Mouse (Mus musculus) thymus, adult 18-20 months (tissue): ENCODE results near the gene D5Ertd579e.
"Not testable (repeated sequence)": the region's sequence is repeated elsewhere in the genome, so short reads cannot be mapped to it uniquely, and the experiment has no call there.

Experiments
- DNase-seq, 2 experiments: peaks; one replicate each; pipeline ENCODE4 v3.0.0; 2022; ENCODE audit warnings: mixed read lengths in 2 of 2

D5Ertd579e gene

GRCm38 (mm10) chr5:36678799-36679198 lies 17.0 kb downstream of the D5Ertd579e start:
- no peak for DNase-seq

- DNase-seq, result no peak
Observed at GRCm38 (mm10) chr5:36677907-36678306, 17.9 kb downstream of the D5Ertd579e start.

- no peak for DNase-seq
Observed at GRCm38 (mm10) chr5:36675466-36675865, 20.4 kb downstream of the D5Ertd579e start.

GRCm38 (mm10) chr5:36674658-36675433 lies 21.0 kb downstream of the D5Ertd579e start:
- DNase-seq, result no peak

DNA sequence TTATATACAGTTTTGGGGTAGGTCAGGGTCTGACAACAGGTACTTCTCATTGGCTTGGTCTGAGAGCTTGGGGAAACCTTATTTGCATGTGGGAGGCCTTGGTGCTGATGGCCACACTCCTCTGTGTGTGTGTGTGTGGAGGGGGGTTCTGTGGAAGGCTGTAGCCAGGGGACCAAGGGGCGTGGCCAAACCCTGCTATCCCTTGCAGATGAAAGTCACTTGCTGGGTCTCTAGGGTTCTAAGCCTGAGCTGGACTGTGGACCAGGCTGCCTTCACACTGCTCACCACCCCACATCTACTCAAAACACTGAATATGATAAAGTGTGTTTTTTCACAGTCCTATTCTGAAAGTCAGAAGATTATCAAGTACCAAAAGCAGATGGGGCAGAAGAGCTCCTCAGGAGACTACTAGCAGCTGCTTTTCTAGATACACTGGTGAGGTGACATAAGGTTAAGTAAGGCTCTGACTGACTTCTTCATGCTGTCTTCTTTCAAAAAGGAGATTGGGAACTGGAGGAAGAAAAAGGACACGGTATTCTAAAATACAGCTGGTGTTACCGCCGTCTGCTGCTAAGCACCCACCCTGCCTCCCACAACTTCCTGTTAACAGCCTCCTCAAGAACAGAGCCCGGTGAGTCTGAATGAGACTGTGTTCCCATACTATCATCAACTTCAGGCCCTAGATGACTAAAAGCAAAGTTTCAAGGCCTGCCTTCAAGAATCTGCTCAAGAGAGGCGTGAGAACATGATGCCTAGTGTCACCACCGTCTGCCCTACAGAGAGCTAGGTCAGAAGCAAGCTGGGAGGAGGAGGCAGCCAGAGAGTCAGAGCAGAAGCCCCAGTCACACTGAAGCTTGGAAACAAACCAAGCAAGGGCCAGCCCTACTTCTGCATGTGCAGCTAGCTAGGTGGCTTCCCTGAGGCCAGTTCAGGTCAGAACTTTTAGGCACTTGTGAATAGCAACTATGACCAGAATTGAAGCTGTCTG lies 26.5 kb downstream of the D5Ertd579e start:
- peak; percentile 30 to 64 for DNase-seq

DNA sequence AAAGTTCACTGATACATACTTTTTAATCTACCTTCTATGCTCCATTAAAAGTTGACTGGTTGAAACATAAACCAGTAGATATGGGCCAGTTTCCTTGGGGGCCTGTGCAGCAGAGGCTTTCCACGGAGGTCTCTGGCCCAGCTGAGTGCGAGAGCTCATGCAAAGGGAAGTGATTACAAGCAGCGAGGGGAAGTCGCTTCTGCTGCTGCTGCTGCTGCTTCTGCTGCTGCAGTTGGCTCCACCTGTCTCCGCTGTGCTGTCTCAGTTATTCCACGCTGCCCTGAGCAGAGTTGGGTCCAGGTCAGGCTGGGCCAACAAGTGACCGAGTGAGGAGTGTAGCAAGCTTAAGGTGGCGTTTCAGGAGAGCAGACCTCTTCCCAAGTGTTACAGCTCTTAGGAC lies 27.3 kb downstream of the D5Ertd579e start:
- DNase-seq, result peak; percentile 35 to 49

DNA sequence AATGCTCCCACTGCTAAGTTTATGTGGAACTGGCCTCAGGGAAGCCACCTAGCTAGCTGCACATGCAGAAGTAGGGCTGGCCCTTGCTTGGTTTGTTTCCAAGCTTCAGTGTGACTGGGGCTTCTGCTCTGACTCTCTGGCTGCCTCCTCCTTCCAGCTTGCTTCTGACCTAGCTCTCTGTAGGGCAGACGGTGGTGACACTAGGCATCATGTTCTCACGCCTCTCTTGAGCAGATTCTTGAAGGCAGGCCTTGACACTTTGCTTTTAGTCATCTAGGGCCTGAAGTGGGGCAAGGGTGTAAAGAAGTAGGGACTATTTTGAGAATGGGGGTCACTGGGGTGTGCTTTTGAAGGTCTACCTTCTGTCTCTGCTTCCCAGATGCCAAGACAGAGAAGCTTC lies 27.8 kb downstream of the D5Ertd579e start:
- DNase-seq, result peak in 1 of 2 experiments; percentile 7

DNA sequence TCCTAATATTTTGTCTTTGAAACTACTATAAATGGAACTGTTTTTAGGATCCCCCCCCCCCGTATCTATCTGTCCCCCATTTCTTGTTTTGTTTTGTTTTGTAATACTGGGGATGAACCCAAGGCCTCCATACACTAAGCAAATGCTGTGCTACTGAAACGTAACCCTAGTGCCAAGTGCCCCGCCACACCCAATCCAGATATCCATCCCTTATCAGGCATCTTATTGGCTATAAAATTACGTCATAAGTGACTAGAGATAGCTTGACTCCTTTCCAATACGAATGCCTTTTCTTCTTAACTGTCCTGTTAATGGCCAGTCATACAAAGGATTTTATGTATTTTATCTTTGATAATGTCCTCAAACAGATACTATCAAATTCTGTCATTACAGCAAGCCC lies 28.7 kb downstream of the D5Ertd579e start:
- no peak for DNase-seq

DNA sequence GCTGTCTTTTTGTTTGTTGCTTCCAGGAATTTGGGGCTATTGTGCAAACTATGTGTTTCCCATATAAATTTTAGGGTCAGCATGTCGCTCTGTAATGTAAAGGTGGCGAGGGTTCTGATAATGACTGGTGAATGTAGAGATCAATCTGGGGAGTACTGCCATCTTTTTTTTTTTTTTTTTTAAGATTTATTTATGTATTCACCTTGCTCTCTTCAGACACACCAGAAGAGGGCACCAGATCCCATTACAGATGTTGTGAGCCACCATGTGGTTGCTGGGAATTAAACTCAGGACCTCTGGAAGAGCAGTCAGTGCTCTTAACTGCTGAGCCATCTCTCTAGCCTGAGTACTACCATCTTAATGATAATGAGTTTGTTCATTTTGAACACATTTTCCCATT lies 29.1 kb downstream of the D5Ertd579e start:
- DNase-seq, result not testable (repeated sequence)

DNA sequence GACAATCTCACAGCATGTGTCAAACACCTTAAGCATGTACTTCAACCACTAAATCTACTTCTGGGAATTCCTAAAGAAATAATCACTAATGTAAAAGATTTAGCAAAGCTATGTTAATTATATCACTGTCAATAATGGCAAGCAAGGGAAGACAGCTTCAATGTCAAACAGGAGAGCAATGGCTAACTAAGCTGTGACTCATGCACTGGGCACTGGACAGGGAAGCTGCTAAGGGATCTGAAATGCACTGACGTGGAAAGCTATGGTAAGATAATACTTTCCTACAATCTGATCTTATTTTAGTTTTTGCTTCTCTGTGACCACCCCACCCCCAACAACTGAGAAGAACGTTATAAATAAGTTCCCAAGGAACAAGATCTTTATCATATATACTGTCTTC lies 32.5 kb downstream of the D5Ertd579e start:
- no peak for DNase-seq

DNA sequence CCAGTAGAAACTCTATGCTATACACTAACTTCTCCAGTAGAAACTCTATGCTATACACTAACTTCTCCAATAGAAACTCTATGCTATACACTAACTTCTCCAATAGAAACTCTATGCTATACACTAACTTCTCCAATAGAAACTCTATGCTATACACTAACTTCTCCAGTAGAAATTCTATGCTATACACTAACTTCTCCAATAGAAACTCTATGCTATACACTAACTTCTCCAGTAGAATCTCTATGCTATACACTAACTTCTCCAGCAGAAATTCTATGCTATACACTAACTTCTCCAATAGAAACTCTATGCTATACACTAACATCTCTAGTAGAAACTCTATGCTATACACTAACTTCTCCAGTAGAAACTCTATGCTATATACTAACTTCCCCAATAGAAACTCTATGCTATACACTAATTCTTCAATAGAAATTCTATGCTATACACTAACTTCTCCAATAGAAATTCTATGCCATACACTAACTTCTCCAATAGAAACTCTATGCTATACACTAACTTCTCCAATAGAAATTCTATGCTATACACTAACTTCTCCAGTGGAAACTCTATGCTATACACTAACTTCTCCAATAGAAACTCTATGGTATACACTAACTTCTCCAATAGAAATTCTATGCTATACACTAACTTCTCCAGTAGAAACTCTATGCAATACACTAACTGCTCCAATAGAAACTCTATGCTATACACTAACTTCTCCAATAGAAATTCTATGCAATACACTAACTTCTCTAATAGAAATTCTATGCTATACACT lies 34.7 kb downstream of the D5Ertd579e start:
- not testable (repeated sequence) for DNase-seq

DNA sequence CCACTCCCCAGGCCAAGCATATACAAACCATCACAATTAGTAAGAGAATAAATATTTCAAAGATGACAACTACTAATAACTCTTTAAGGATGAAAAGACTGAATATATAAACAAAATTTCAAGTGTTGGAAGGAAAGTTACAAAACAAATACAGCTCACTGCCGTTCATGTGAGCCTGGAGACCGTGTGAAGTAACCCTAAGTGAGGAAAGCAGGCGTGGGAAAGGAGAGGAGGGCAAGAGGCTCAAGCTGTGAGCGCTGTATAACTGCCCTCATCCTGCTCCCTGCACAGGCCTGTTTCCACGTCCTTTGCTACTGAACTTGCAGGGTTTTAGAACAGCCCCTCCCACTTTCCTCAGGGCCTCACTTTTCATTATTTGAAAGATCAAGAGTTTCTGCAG lies 70.2 kb downstream of the D5Ertd579e start:
- no peak for DNase-seq

DNA sequence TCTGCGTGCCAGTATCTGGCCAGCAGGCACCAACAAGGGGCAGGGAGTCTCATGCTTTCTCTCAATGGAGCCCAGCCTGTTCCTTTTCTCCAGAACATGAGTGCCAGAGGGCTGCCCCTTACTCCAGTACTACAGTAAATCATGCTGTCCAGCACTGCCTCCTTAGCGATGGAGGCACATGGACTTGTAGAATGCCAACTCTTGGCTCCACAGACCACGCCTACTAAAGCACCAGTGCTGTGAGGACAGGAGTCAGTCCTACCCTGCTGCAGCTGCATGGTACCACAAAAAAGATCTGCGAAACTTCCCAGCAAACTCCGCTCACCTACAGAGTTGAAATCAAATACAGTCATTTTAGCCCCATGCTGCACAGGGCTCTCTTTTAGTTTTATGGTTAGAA lies 72.2 kb downstream of the D5Ertd579e start:
- DNase-seq, result no peak

GRCm38 (mm10) chr5:36621058-36621449 lies 74.8 kb downstream of the D5Ertd579e start:
- no peak for DNase-seq

- DNase-seq, result no peak
Observed at GRCm38 (mm10) chr5:36620409-36621057, 75.3 kb downstream of the D5Ertd579e start.

DNA sequence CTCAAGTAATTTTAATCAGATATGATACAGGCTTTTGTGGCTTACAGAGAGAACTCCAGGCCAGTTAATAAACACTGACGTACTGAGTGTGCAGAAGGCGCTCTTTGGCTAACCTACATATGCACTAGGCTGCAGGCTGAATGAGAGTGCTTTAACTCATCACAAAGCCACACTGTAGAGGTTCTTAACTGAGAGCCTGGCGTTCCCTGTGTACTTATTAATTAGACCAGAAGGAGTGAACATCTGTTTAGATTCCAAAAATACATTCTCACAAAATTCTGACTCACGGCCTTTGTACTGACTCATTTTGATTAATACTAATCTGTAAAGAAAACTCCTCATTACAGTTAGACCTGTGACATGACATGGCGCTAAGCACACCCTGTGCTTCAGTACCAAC lies 76.9 kb downstream of the D5Ertd579e start:
- no peak for DNase-seq

DNA sequence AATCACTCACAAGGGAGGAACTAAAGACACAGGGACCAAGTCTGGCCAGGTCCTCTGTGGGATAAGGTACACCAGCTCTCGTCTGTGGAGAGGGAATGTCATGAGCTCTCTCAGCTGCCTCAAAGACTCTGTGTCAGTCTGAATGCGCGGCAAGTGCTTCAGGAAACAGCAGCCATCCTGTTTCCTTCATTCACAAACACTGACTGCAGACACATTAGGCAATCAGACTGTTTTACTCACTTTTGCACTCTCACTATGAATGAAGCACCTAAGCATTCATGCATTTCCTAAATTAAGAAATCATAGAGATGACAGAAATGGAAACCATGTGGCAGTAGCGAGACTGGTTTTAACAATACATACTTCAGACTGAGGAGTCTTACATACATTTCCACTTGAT lies 77.5 kb downstream of the D5Ertd579e start:
- no peak for DNase-seq

DNA sequence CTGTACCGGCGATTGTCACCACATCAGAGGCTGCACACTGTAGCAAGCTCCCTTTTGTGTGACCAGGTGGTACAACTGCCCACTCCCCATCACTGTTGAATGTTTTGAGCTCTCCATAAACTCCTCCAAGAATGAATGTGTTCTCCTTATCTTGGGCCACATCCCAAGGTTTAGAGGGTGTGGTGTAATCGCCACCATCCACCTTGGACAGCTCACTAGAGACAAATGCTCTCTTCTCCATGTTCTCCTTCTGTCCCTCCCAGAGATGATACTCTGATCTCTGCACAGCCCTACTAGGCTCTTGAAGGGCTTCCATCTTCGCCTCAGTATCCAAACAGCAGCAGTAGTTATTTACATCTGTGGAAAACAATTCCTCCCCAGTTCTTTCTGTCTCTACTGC lies 81.7 kb downstream of the D5Ertd579e start:
- no peak for DNase-seq

DNA sequence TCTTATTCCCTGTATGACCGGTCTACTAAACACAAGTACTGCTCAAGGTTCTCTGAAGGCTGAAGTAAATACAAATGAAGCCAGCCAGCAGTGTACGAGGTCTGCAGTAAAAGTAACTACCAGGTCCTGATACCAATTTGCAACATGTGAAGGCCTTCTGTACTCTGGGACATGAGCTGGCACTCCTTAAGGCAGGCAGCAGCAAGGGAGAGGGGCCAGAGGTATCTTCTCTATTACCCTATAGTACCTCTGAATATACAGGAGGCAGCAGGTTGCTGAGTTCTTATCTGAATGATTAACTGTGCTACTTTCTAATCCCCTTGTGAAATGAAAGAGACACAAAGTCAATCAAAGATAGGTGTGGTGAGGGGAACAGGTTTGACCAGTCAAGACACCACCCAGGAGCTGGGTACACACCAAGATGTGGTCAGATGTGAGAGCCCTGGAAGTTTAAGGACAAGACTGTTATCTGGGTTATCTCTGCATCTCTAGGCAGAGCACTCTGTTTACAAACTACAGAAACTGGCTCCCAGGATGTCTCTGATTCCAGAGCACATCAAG lies 86.8 kb downstream of the D5Ertd579e start:
- no peak for DNase-seq

DNA sequence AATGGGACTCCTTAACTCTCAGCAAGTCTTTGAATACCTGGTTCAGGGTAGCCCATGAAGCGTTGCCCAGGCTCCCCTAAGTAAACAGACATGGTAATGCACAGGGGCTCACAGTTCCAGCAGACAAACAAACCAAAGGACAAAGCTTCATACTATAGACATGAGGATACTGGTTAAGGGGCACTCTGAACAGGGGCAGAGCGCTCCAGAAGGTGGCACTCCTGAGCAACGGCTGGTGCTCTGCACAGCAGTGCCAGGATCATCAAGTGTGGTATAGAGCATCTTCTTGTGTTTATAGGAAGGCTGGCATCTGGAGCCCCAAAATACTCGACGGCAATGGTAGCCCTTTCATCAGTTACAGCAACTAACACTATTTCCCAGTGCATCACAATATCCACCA lies 92.8 kb downstream of the D5Ertd579e start:
- DNase-seq, result no peak

GRCm38 (mm10) chr5:36602028-36602427 lies 93.8 kb downstream of the D5Ertd579e start:
- DNase-seq, result no peak

DNA sequence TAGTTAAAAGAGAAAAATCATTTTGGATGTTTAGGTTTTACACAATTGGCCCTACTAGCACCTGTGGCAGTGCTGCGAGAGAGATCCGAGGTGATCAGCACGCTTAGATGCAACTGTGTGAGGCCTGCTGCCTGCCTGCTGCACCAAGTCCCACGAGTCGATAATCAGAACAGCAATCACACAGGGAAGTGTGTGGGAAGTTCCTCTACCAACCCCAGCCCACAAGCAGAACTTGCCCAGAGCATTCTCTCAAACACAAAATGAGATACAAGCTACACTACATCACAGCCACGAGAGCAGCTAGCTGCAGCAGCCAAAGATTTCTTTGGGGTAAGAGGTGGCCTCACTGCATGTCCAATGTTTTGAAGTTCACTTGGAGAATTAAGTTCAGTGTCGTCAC lies 94.3 kb downstream of the D5Ertd579e start:
- DNase-seq, result no peak
